Mouse (Mus musculus): ENCODE measurements at regions not wholly inside any gene's neighbourhood (a gene's known extent, or its start where the extent isn't known, plus 50 kb on each side); places are given as distances from the start of the nearest gene placed in this dataset.

DNA sequence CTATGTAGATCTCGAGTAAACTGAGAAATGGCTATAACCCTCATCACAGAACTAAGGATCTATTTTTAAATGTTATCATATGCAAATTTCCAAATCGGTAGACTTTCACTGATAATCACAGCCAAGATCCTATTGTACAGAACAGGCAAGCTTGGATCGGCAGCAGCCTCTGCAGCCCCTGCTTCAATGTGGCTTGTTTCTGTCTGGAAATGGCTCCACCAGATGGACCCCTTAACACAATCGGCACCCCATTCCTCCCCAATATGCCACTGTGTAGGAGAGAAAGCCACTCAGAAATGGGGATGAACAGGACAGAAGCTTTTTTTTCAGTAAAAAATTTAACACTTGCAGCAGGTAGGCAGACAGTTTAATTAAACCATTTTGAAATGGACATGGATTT is 61.5 kb upstream of the Inhba start:
- Histone ChIP-seq H3K9me3 (no peaks in the 10 kb centered on the region), H3K4me2 (no peak overlapping the region), H3K36me3 (replicated peaks) (no peaks in the 10 kb centered on the region), H3K4me3 (no peak overlapping the region), H3K27ac (no peak overlapping the region), H3K4me1 (no peaks in the 10 kb centered on the region), H3K27me3 (replicated peaks) (no peaks in the 10 kb centered on the region), H3K9ac (no peak overlapping the region)
- no peak for ATAC-seq (replicated peaks)
- WGBS: 84% methylated on average over 4 of the region's 4 CpGs

DNA sequence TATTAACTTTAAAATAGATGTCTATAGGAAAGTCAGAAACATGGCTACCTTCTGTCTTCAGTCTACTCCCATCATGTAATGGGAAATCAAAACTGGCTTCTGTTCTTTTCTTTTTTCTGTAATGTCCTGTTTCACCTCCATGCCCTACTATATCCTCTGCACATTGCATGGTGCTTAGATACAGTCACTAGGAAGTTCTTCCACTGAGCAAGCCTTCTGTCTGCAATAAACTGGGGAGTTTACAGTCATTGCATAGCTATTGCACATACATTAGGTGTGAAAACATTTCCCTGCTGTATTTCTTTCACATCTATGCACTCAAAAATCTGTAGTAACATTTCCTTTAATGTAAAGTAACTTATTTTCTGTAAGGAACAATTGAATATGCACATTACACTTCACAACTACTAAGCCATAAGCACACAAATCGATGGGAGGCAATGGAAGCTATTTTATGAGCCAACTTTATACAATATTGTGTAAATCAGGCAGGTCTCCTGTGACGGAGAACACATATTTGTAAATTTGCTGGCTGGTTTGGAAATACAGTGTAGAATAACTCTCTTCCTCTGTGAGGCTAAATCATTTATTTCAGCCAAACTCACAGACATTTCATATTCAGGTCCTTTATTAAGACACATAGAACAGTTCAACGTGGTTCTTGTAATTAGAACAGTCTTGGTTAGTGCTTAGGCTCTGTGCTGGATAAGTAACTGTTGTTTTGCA is 60.6 kb upstream of the Inhba start:
- Histone ChIP-seq H3K4me3 (no peak overlapping the region), H3K36me3 (replicated peaks) (no peaks in the 10 kb centered on the region), H3K27me3 (replicated peaks) (no peaks in the 10 kb centered on the region), H3K9me3 (no peaks in the 10 kb centered on the region), H3K9ac (no peak overlapping the region), H3K27ac (no peak overlapping the region), H3K4me2 (no peak overlapping the region), H3K4me1 (no peaks in the 10 kb centered on the region)
- no peak for ATAC-seq (replicated peaks)
- 78% methylated on average over 3 of the region's 3 CpGs for WGBS
